Mouse (Mus musculus): ENCODE measurements around the gene 2310022B05Rik. TPM values are rescaled to one million over a fixed set of nuclear protein-coding genes. Genes with fewer than 3 reads are reported as not detected.

2310022B05Rik gene
- polyA plus RNA-seq, 1 experiment: 64.2 TPM

DNA sequence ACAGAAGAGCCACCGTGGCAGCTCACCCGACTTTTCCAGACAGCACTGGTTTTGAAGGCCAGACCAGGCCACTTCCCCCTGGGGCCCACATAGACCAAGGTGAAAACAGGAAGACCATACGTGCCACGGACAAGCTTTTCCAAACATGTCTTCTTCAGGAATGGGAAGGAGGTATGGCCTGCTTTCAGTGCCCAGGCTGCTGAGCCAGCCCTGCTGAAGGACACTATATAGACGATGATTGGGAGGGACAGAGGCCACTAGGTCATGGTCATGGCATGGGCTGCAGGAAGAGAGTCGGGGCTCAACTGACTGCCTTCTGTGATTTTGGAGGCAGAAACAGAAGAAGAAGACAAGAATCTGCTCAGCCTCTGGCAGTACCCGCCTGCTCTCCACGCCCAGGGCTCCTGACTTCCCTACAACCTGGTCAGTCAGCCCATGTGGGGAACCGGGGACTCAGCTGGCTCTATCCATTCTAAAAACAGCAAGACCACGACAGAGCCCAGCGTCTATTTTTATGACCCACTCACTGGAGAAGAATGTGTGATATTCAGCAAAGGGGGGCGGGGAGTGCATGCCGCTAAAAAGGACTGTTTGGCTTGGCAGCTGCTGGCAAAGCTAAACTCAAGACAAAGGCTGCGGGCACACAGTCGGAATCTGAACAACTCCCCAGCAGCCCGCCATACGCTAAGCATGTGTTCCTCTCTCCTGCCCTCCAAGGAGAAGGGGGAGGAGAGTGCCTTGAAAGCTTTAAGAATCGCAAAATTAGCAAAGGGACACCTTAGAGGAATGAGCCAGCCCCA, 19.4 kb downstream of the 2310022B05Rik start:
- no peak overlapping the region for H3K4me3 ChIP-seq (ENCODE audit: insufficient read depth, low read length)
- TF ChIP-seq CTCF (IDR thresholded peaks at IDR 0.05; ENCODE audit: extremely low read depth, insufficient read depth, low read length) (no peak), POLR2A (IDR thresholded peaks at IDR 0.05; ENCODE audit: extremely low read depth, insufficient read depth, low read length) (no peak)
- peaks cover 8% of the 10 kb centered on the region for H3K4me1 ChIP-seq (ENCODE audit: control insufficient read depth, insufficient read depth, low read length)
- peak overlapping the region; percentile 9; the same call in 1 of the 2 replicates for H3K27ac ChIP-seq (ENCODE audit: insufficient read depth, low read length)

- H3K4me1 ChIP-seq (ENCODE audit: control insufficient read depth, insufficient read depth, low read length): peaks cover 8% of the 10 kb centered on the region
- no peak overlapping the region for H3K27ac ChIP-seq (ENCODE audit: insufficient read depth, low read length)
- no peak for TF ChIP-seq POLR2A (IDR thresholded peaks at IDR 0.05; ENCODE audit: extremely low read depth, insufficient read depth, low read length)
- no peak for TF ChIP-seq CTCF (IDR thresholded peaks at IDR 0.05; ENCODE audit: extremely low read depth, insufficient read depth, low read length)
- H3K4me3 ChIP-seq (ENCODE audit: insufficient read depth, low read length): no peak overlapping the region
These were observed 21.6 kb downstream of the 2310022B05Rik start for GRCm38 (mm10) chr8:124641599-124641998.

- TF ChIP-seq CTCF (IDR thresholded peaks at IDR 0.05; ENCODE audit: extremely low read depth, insufficient read depth, low read length) (no peak), POLR2A (IDR thresholded peaks at IDR 0.05; ENCODE audit: extremely low read depth, insufficient read depth, low read length) (no peak)
- H3K27ac ChIP-seq (ENCODE audit: insufficient read depth, low read length): no peak overlapping the region
These were observed 28.0 kb downstream of the 2310022B05Rik start for GRCm38 (mm10) chr8:124635247-124635502.

GRCm38 (mm10) chr8:124634411-124635246, 28.5 kb downstream of the 2310022B05Rik start:
- peaks cover 9% of the 10 kb centered on the region for H3K4me1 ChIP-seq (ENCODE audit: control insufficient read depth, insufficient read depth, low read length)
- H3K4me3 ChIP-seq (ENCODE audit: insufficient read depth, low read length): no peak overlapping the region
- TF ChIP-seq CTCF (IDR thresholded peaks at IDR 0.05; ENCODE audit: extremely low read depth, insufficient read depth, low read length): no peak
- no peak for TF ChIP-seq POLR2A (IDR thresholded peaks at IDR 0.05; ENCODE audit: extremely low read depth, insufficient read depth, low read length)
- no peak overlapping the region for H3K27ac ChIP-seq (ENCODE audit: insufficient read depth, low read length)

More at GRCm38 (mm10) chr8:124635247-124635502, 28.0 kb downstream of the 2310022B05Rik start:
- H3K4me3 ChIP-seq (ENCODE audit: insufficient read depth, low read length): no peak overlapping the region
- H3K4me1 ChIP-seq (ENCODE audit: control insufficient read depth, insufficient read depth, low read length): peaks cover 9% of the 10 kb centered on the region

- Histone ChIP-seq H3K27ac (ENCODE audit: insufficient read depth, low read length) (0 out of 2 replicates have a peak overlapping the region, but pooled peaks have one; percentile 16), H3K4me1 (ENCODE audit: control insufficient read depth, insufficient read depth, low read length) (peaks cover 9% of the 10 kb centered on the region), H3K4me3 (ENCODE audit: insufficient read depth, low read length) (no peak overlapping the region)
- TF ChIP-seq CTCF (IDR thresholded peaks at IDR 0.05; ENCODE audit: extremely low read depth, insufficient read depth, low read length) (no peak), POLR2A (IDR thresholded peaks at IDR 0.05; ENCODE audit: extremely low read depth, insufficient read depth, low read length) (no peak)
These were observed 30.0 kb downstream of the 2310022B05Rik start for GRCm38 (mm10) chr8:124633001-124633703.

- TF ChIP-seq CTCF (IDR thresholded peaks at IDR 0.05; ENCODE audit: extremely low read depth, insufficient read depth, low read length): no peak
- TF ChIP-seq POLR2A (IDR thresholded peaks at IDR 0.05; ENCODE audit: extremely low read depth, insufficient read depth, low read length): no peak
- Histone ChIP-seq H3K27ac (ENCODE audit: insufficient read depth, low read length) (peak overlapping the region; percentile 31; the same call in 1 of the 2 replicates), H3K4me3 (ENCODE audit: insufficient read depth, low read length) (no peak overlapping the region), H3K4me1 (ENCODE audit: control insufficient read depth, insufficient read depth, low read length) (peaks cover 9% of the 10 kb centered on the region)
These were observed 31.2 kb downstream of the 2310022B05Rik start for GRCm38 (mm10) chr8:124631966-124632365.

- Histone ChIP-seq H3K4me3 (ENCODE audit: insufficient read depth, low read length) (no peak overlapping the region), H3K4me1 (ENCODE audit: control insufficient read depth, insufficient read depth, low read length) (peaks cover 9% of the 10 kb centered on the region), H3K27ac (ENCODE audit: insufficient read depth, low read length) (no peak overlapping the region)
- TF ChIP-seq POLR2A (IDR thresholded peaks at IDR 0.05; ENCODE audit: extremely low read depth, insufficient read depth, low read length) (no peak), CTCF (IDR thresholded peaks at IDR 0.05; ENCODE audit: extremely low read depth, insufficient read depth, low read length) (no peak)
These were observed 32.3 kb downstream of the 2310022B05Rik start for GRCm38 (mm10) chr8:124630891-124631290.

- H3K4me1 ChIP-seq (ENCODE audit: control insufficient read depth, insufficient read depth, low read length): peaks cover 9% of the 10 kb centered on the region
- TF ChIP-seq POLR2A (IDR thresholded peaks at IDR 0.05; ENCODE audit: extremely low read depth, insufficient read depth, low read length): no peak
- TF ChIP-seq CTCF (IDR thresholded peaks at IDR 0.05; ENCODE audit: extremely low read depth, insufficient read depth, low read length): no peak
- no peak overlapping the region for H3K4me3 ChIP-seq (ENCODE audit: insufficient read depth, low read length)
- no peak overlapping the region for H3K27ac ChIP-seq (ENCODE audit: insufficient read depth, low read length)
These were observed 32.7 kb downstream of the 2310022B05Rik start for GRCm38 (mm10) chr8:124630489-124630888.

GRCm38 (mm10) chr8:124626251-124626650, 36.9 kb downstream of the 2310022B05Rik start:
- Histone ChIP-seq H3K27ac (ENCODE audit: insufficient read depth, low read length) (no peak overlapping the region), H3K4me3 (ENCODE audit: insufficient read depth, low read length) (no peak overlapping the region), H3K4me1 (ENCODE audit: control insufficient read depth, insufficient read depth, low read length) (peaks cover 3% of the 10 kb centered on the region)
- TF ChIP-seq CTCF (IDR thresholded peaks at IDR 0.05; ENCODE audit: extremely low read depth, insufficient read depth, low read length) (no peak), POLR2A (IDR thresholded peaks at IDR 0.05; ENCODE audit: extremely low read depth, insufficient read depth, low read length) (no peak)

Data from cortical plate, adult 2 months (tissue).